Mouse (Mus musculus) thymus, adult 2 months (tissue): ENCODE data around the gene Hsph1.

ENCODE experiments used
- CTCF ChIP-seq: fragments of 200-500 bp; IDR thresholded peaks from 2 replicates; pipeline ENCODE4 v1.5.1; 2012; ENCODE audit warnings: mild to moderate bottlenecking, control low read depth, low read length, moderate library complexity, borderline replicate concordance; ENCODE audit not compliant: control insufficient read depth, poor library complexity, insufficient read depth; ENCODE audit errors: extremely low read depth
- POLR2A ChIP-seq: fragments of 200-500 bp; IDR thresholded peaks from 2 replicates; pipeline ENCODE4 v1.6.1; 2012; ENCODE audit warnings: mild to moderate bottlenecking, low read length, control low read depth, moderate library complexity; ENCODE audit not compliant: control insufficient read depth, poor library complexity, insufficient read depth; ENCODE audit errors: extremely low read depth

GRCm38 (mm10) chr5:149616817-149617216 is 19.4 kb downstream of the Hsph1 start:
- TF ChIP-seq CTCF: no peak
- TF ChIP-seq POLR2A: no peak
